Mouse (Mus musculus): Measurements from ENCODE around the gene Gm3839.
"Not testable (repeated sequence)": the region's sequence is repeated elsewhere in the genome, so short reads cannot be mapped to it uniquely, and the experiment has no call there.

Gm3839 gene

DNA sequence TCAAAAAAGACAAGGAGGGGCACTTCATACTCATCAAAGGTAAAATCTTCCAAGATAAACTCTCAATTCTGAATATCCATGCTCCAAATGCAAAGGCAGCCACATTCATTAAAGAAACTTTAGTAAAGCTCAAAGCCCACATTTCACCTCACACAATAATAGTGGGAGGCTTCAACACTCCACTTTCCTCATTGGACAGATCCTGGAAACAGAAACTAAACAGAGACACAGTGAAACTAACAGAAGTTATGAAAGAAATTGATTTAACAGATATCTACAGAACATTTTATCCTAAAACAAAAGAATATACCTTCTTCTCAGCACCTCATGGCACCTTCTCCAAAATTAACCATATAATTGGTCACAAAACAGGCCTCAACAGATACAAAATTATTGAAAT lies at the start of gene Gm3839:
Gene Gm3839 (minus strand): TSS at position 101 of the 400 bp plus-strand sequence.
- DNase-seq (ENCODE audit: low spot score in 2 of 2) = not testable (repeated sequence)

DNA sequence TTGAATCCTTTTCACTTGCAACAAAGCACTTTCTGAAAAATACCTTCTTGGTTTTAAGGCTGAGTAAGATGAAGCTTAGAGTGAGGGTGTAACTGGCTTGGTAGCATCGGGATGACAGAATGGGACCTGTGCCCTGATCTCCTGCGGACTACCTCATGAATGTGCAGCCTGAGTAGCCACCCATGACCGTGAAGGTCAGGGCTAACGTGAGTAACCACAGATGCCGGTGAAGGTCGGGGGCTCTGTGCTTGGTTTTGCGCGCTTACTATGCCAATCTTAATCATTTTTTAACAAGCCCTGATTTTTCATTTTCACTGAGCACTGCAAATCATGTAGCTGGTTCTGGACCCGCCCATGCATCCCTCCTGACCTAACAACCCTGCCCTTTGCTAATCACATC lies 49.1 kb upstream of the Gm3839 start:
- DNase-seq (ENCODE audit: low spot score in 2 of 2) = no peak

DNA sequence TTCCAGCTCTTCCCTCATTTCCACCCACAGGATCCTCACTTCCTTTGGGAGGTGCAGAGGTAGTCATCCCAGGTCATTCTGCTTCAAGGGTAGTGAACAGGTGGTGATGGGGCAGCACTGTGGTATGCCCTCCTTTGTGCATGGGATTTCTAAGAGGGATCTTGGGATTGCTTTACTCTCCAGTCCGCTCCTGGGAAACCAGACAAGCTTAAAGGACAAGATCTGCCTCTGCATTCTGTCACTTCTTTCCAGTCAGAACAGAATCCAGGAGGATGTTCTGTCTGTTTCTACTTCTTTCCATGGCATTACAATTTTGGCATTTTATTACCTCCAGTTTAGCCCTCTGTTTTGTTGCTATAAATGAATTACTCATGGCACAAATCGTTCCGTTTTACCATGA lies 21.3 kb upstream of the Gm3839 start:
- no peak for DNase-seq (ENCODE audit: low spot score in 2 of 2)

DNA sequence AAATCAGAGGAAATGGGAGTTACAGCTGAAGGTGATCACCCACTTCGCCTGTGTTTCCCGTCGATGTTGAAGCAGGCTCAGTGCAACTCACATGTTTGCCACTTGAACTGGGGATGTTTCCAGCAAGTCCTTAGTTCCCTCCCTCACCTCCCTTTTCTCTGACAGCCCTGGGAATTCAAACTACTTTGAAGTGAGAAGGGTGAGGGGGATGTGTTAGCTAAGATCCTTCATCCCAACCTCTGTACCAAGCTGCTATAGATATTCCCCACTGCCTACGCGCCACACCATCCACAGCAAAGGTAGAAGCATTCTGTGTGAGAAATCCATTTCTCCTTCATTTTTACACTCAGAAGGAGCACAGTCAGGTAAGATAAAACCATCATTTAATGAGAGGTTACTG lies 18.7 kb upstream of the Gm3839 start:
- no peak for DNase-seq (ENCODE audit: low spot score in 2 of 2)

DNA sequence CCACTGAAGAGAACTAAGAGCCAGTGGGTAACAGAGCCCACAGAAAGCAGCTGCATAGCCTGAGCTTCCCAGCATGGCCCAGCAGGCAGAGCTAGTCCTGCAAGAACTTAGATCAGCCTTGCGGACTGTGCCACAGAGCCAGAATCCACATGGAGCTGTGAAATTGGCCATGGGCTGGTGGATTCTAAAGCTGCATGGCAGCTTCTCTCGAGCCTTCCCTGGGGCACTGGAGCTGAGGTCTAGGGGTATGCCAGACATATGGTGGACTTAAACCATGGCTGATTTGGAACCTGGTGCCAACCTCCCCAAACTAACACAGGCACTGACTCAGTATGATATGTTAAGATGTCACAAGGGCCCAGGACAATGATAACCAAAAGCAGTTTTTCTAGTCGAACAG lies 10.4 kb downstream of the Gm3839 start:
- no peak for DNase-seq (ENCODE audit: low spot score in 2 of 2)

DNA sequence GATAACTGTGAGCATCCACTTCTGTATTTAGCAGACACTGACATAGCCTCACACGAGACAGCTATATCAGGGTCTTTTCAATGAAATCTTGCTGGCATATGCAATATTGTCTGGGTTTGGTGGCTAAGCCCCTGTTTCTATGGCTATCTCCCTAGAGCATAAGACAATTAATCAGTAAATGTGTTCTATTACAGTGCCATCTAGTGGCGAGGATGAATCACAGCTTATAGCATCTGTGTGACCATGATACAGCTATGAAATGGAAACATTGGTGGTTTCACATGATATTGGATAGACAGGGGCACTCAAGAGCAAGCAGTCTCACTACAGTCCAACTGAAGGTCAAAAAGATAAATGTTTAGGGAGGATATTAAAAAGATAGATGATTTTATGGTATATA lies 26.5 kb downstream of the Gm3839 start:
- DNase-seq (ENCODE audit: low spot score in 2 of 2) = no peak

DNA sequence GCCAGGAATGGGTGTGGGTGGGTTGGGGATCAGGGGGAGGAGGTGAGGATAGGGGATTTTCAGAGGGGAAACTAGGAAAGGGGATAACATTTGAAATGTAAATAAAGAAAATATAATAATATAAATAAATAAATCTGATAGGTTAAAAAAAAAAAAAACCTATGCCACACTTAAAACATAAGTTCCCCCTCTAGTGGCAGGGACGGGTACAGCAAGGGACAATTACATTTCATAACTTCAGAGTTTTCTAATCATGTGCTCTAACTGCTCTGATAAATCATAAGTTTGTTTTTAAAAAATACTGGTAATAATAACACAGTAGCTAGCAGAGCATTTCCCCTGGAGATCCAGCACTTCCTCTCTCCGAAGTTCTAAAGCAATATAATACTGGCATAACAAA lies 49.4 kb downstream of the Gm3839 start:
- DNase-seq (ENCODE audit: low spot score in 2 of 2) = no peak

DNA sequence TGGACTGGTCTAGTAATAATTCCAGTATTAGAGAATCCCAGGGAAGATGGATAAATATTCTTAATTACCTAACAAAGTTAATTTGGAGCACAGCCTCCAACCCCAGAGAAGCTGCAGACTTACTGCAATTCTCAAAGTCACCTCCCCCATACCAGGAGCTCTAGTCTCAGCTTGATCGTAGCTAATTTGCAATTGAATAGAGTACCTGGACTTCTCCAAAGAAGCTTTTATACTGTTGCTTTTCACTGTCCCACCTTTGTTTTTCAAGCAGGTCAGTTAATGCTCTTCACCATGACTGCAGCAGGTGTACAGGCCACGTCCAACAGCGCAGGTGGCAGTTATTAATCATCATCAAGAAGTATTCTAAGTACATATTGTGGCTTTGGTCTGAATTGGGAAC lies 68.6 kb downstream of the Gm3839 start:
- DNase-seq (ENCODE audit: low spot score in 2 of 2) = not testable (repeated sequence)

DNA sequence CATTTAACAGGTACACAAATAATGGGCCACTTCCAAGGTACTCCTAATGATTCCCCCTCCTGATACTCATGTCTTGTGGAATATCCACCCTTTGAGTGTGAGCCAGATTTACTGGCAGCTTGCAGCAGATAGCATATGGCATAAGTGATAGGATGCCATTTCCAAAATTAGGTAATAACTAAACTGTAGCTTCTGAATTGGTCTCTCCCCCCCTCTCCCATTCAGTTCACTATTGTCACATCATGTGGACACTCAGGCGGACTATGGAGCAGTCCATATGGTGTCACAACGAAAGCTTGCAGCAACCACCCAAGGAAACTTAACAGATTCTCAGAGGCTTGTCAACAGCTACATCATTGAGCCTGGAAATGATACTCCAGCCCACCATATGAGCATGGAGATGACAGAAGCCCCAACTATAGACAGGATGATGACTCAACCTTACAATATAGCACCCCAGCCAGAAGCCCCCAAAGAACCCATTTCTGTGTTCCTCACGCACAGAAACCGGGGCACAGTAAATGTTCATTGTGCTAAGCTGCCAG lies 99.3 kb downstream of the Gm3839 start:
- DNase-seq (ENCODE audit: low spot score in 2 of 2) = no peak

DNA sequence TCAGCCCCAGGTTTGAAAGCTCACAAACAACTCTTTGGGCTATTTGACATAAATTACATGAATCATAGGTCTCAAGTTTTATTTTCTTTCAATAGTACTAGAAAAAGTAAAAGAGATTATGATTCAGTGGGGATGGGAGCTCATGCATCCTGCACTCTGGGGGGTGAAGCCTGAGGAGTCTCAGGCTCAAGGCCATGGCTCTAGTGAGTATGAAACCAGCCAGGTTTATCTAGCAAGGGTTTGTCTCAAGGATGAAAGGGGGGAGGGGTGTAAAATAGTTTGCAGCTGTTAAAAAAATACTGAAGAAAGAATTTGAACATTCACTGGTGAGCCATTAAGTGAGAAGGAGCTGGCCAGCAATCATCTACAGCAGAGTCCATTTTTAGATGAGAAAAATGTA lies 108.5 kb downstream of the Gm3839 start:
- DNase-seq (ENCODE audit: low spot score in 2 of 2) = no peak

DNA sequence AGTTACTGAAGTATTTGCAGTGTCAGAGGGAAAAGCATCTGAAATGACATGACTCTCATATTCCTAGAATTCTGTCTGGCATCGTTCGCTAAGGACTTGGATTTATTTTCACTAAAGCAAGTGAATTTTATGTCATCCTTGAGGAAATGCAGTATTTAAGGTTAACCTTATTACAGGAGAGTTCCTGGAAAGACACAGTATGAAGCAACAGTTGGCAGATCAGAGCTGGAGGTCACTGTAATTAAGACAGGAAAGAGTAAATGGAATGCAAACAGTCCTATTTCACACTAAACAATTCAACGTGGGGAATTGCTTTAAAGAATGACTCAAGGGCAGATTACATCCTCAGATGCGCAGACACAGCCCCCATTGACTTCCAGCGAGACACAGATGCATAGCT lies 112.0 kb downstream of the Gm3839 start:
- DNase-seq (ENCODE audit: low spot score in 2 of 2) = no peak

DNA sequence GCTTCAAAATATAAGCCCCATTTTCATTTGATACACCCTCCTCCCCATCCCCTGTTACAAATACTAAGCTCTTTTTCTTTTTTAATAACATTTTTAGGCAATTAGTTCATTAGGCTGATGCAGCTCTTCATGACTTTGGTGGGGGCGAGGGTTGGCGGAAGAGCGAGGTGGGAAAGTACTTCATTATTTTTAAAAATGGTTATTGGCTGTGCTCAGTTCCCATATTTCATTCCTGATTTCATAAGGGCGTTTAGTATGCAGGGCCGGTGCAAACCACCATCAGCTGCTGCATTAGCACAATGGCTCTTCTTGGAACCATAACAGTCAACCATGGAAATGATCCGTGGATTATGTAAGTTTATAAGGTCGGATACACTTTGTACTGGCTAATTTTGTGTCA lies 124.4 kb downstream of the Gm3839 start:
- no peak for DNase-seq (ENCODE audit: low spot score in 2 of 2)
